Comparison of ENCODE assay signal across 7 mouse cellular contexts in genomic region chr8:106337852-106338521, GRCm38 (mm10). TPM values are rescaled to one million over a fixed set of nuclear protein-coding genes. Genes with fewer than 3 reads are reported as not detected.
DNase-seq lines count a peak whose midpoint lies in the region; ATAC-seq lines count a peak whose summit lies in the region.

Gene Smpd3, minus strand, starts transcription at chr8:106337988.

- H3K4me1 ChIP-seq in embryonic facial prominence, embryonic 12.5 days = peaks cover 16% of the 10 kb centered on the region
- H3K4me1 ChIP-seq in limb, embryonic 11.5 days (ENCODE audit: control insufficient read depth, insufficient read depth, low read length) = no peaks in the 10 kb centered on the region
- H3K4me1 ChIP-seq in midbrain, embryonic 14.5 days (ENCODE audit: control insufficient read depth, insufficient read depth, low read length) = peaks cover 26% of the 10 kb centered on the region

- no peak within 1 kb of the TSS for H3K27ac ChIP-seq in embryonic facial prominence, embryonic 12.5 days
- H3K27ac ChIP-seq in limb, embryonic 11.5 days (replicated peaks; ENCODE audit: low read depth, low read length) = no peak within 1 kb of the TSS
- peak within 1 kb of the TSS; percentile 92 for H3K27ac ChIP-seq in midbrain, embryonic 14.5 days (replicated peaks; ENCODE audit: low read depth, low read length)

- under 1% methylated on average over 45 of the region's 45 CpGs for WGBS in embryonic facial prominence, embryonic 12.5 days
- WGBS in limb, embryonic 11.5 days = under 1% methylated on average over 45 of the region's 45 CpGs
- under 1% methylated on average over 45 of the region's 45 CpGs for WGBS in midbrain, embryonic 14.5 days

- no peaks in the 10 kb centered on the region for H3K36me3 ChIP-seq in embryonic facial prominence, embryonic 12.5 days
- no peaks in the 10 kb centered on the region for H3K36me3 ChIP-seq in limb, embryonic 11.5 days (ENCODE audit: control insufficient read depth, insufficient read depth, low read length)
- H3K36me3 ChIP-seq in midbrain, embryonic 14.5 days (ENCODE audit: control insufficient read depth, insufficient read depth, low read length) = no peaks in the 10 kb centered on the region

- H3K9ac ChIP-seq in embryonic facial prominence, embryonic 12.5 days = peak within 1 kb of the TSS; percentile 49; the same call in 1 of the 2 replicates
- peak within 1 kb of the TSS; percentile 7; the same call in 1 of the 2 replicates for H3K9ac ChIP-seq in limb, embryonic 11.5 days (ENCODE audit: low read length)
- H3K9ac ChIP-seq in midbrain, embryonic 14.5 days (replicated peaks; ENCODE audit: low read length) = peak within 1 kb of the TSS; percentile 86

- H3K4me2 ChIP-seq in embryonic facial prominence, embryonic 12.5 days (replicated peaks) = peak within 1 kb of the TSS; percentile 60
- peak within 1 kb of the TSS; percentile 53 for H3K4me2 ChIP-seq in limb, embryonic 11.5 days (ENCODE audit: low read depth, severe bottlenecking)
- H3K4me2 ChIP-seq in midbrain, embryonic 14.5 days (ENCODE audit: low read length) = peak within 1 kb of the TSS; percentile 58

- peak; percentile 100 for ATAC-seq in embryonic facial prominence, embryonic 12.5 days (ENCODE audit: insufficient number of reproducible peaks, insufficient read depth, low FRiP score, low TSS enrichment)
- peak; percentile 100 for ATAC-seq in limb, embryonic 11.5 days (ENCODE audit: insufficient number of reproducible peaks, low FRiP score, low TSS enrichment, low read depth)
- ATAC-seq in midbrain, embryonic 14.5 days (ENCODE audit: low FRiP score, low TSS enrichment) = peak; percentile 99

- H3K9me3 ChIP-seq in embryonic facial prominence, embryonic 12.5 days = no peaks in the 10 kb centered on the region
- H3K9me3 ChIP-seq in limb, embryonic 11.5 days (ENCODE audit: control insufficient read depth, low read length) = no peaks in the 10 kb centered on the region
- H3K9me3 ChIP-seq in midbrain, embryonic 14.5 days (ENCODE audit: control insufficient read depth, low read length) = no peaks in the 10 kb centered on the region

- peaks cover 31% of the 10 kb centered on the region for H3K27me3 ChIP-seq in embryonic facial prominence, embryonic 12.5 days
- peaks cover 23% of the 10 kb centered on the region for H3K27me3 ChIP-seq in limb, embryonic 11.5 days (ENCODE audit: control insufficient read depth, insufficient read depth, low read length)
- H3K27me3 ChIP-seq in midbrain, embryonic 14.5 days (ENCODE audit: control insufficient read depth, insufficient read depth, low read length) = no peaks in the 10 kb centered on the region

- H3K4me3 ChIP-seq in embryonic facial prominence, embryonic 12.5 days = peak within 1 kb of the TSS; percentile 46
- H3K4me3 ChIP-seq in limb, embryonic 11.5 days (ENCODE audit: low read depth, low read length) = peak within 1 kb of the TSS; percentile 24
- H3K4me3 ChIP-seq in midbrain, embryonic 14.5 days (replicated peaks; ENCODE audit: low read depth, low read length) = peak within 1 kb of the TSS; percentile 78

- DNase-seq in adrenal gland, postnatal 25 days = peak; percentile 99
- peak; percentile 100 for DNase-seq in heart, adult 11 months
- peak; percentile 97 for DNase-seq in kidney, adult 18-20 months
- DNase-seq in limb, embryonic 11.5 days (ENCODE audit: low spot score) = peak; percentile 99
- DNase-seq in midbrain, embryonic 14.5 days = peak; percentile 100
- peak; percentile 96 to 97 for DNase-seq in spleen, adult 18-20 months

RNA-seq across cellular contexts. Expression of gene Smpd3, which starts in this region (rescaled TPM):
- 6.6 and 8.0 TPM in 2 replicates for total RNA-seq in adrenal gland, postnatal 25 days (2021)
- 4.3 and 4.4 TPM in 2 replicates for polyA plus RNA-seq in embryonic facial prominence, embryonic 12.5 days (2016; fragmentation: Nextera tagmentation; extraction: Ambion mirVana)
- 0.30 and 0.49 TPM in 2 replicates for polyA plus RNA-seq in limb, embryonic 11.5 days (2014; fragmentation: Nextera tagmentation; extraction: Ambion mirVana)
- 44.1 and 45.2 TPM in 2 replicates for polyA plus RNA-seq in midbrain, embryonic 14.5 days (2014; fragmentation: Nextera tagmentation; extraction: Ambion mirVana)

Comparison
In these comparisons a context has a peak if more than half of its experiments do, and no peak if none do; other contexts are left out.
1. Peak in DNase-seq, ATAC-seq, H3K4me3 ChIP-seq, H3K9ac ChIP-seq and H3K4me2 ChIP-seq in limb, embryonic 11.5 days; RNA of the gene not detected or under 1 TPM.
2. H3K4me3 ChIP-seq: peak in every context shown above with its lines; median percentile 78 in midbrain, embryonic 14.5 days; 46 in embryonic facial prominence, embryonic 12.5 days; 24 in limb, embryonic 11.5 days.
3. H3K9ac ChIP-seq: peak in every context shown above with its lines; median percentile 86 in midbrain, embryonic 14.5 days; 49 in embryonic facial prominence, embryonic 12.5 days; 7 in limb, embryonic 11.5 days.